Mouse (Mus musculus) layer of hippocampus, postnatal 10 days (tissue): ENCODE results near the gene Prr5l. TPM values are rescaled to one million over a fixed set of nuclear protein-coding genes. Genes with fewer than 3 reads are reported as not detected.

Experiments used
- DNase-seq, 2 experiments: peaks; one replicate each; pipeline ENCODE4 v3.0.0; 2021; ENCODE audit warnings: low spot score in 2 of 2
- total RNA-seq, 2 experiments: library from RNA; stranded (reverse); gene quantifications; 2 replicates each; pipeline ENCODE4 v1.2.3; 2021

Prr5l gene
- total RNA-seq, 2 experiments from 2014 or later = 2.9 to 5.5 TPM

- no peak for DNase-seq
These were observed 214.1 kb downstream of the Prr5l start for GRCm38 (mm10) chr2:101668751-101669150.

GRCm38 (mm10) chr2:101665703-101666092, 217.1 kb downstream of the Prr5l start:
- DNase-seq = no peak

GRCm38 (mm10) chr2:101665058-101665702, 217.6 kb downstream of the Prr5l start:
- DNase-seq = peak; percentile 77 to 87

Other genes with a start within 250 kb of the Prr5l start
- gene Rag1, start 233.5 kb downstream of the Prr5l start, total RNA-seq = under 1 TPM; 0.29 to 0.41 TPM
- gene B230118H07Rik, start 233.5 kb downstream of the Prr5l start, total RNA-seq = 10 to 100 TPM; 28.0 to 30.1 TPM
- 10 to 100 TPM; 13.2 to 13.6 TPM for gene Traf6, start 204.6 kb downstream of the Prr5l start, total RNA-seq
- 10 to 100 TPM; 39.1 to 39.3 TPM for gene Commd9, start 3.2 kb upstream of the Prr5l start, total RNA-seq